Mouse (Mus musculus): ENCODE results near the gene Nuak2.

DNA sequence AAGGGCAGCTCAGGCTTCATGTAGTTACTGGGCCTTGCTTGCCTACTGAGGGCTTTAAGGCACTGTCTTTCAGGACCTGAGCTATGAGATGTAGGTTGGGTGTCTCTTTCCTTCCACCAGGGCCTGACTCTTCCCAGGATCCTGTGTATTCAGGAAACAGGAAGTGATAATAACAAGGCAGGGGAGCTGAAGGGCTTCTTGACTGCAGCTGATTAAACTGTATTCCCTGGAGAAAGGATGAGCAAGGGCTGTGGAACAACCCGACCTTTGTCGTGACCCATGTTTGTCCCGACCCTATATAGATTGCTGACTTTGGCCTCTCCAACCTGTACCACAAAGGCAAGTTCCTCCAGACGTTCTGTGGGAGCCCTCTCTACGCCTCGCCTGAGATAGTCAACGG is 13.7 kb downstream of the Nuak2 start:
- TF ChIP-seq MAFK (IDR thresholded peaks at IDR 0.05; ENCODE audit: insufficient read depth, low read depth, low read length) (no peak), HCFC1 (IDR thresholded peaks at IDR 0.05; ENCODE audit: borderline replicate concordance, insufficient read depth, low read length) (no peak), ZNF384 (IDR thresholded peaks at IDR 0.05; ENCODE audit: low read depth, low read length) (no peak)
